Mouse (Mus musculus) skeletal muscle tissue, adult 2 months (tissue): ENCODE data around the gene Celf5.

Source experiments
- DNase-seq: peaks from one replicate; pipeline ENCODE4 v3.0.0-alpha.2; 2012; ENCODE audit warnings: low read depth, low spot score

Celf5 gene

GRCm38 (mm10) chr10:81498316-81499249 lies 16.1 kb upstream of the Celf5 start:
- DNase-seq, result no peak

GRCm38 (mm10) chr10:81497401-81498270 lies 15.1 kb upstream of the Celf5 start:
- no peak for DNase-seq

GRCm38 (mm10) chr10:81496969-81497368 lies 14.5 kb upstream of the Celf5 start:
- no peak for DNase-seq

GRCm38 (mm10) chr10:81496264-81496901 lies 13.9 kb upstream of the Celf5 start, which contains the start of gene Ncln:
Gene Ncln, minus strand, starts transcription at chr10:81496392.
- DNase-seq, result peak; percentile 96

- DNase-seq, result no peak
These were observed 13.2 kb upstream of the Celf5 start for GRCm38 (mm10) chr10:81495616-81496263.

- DNase-seq, result no peak
These were observed 12.6 kb upstream of the Celf5 start for GRCm38 (mm10) chr10:81495151-81495550.

GRCm38 (mm10) chr10:81494260-81495041 lies 11.9 kb upstream of the Celf5 start:
- no peak for DNase-seq

- no peak for DNase-seq
These were observed 11.2 kb upstream of the Celf5 start for GRCm38 (mm10) chr10:81493601-81494220.

GRCm38 (mm10) chr10:81492606-81493240 lies 10.2 kb upstream of the Celf5 start:
- no peak for DNase-seq

GRCm38 (mm10) chr10:81491018-81491417 lies 8.5 kb upstream of the Celf5 start:
- no peak for DNase-seq

GRCm38 (mm10) chr10:81489941-81490340 lies 7.4 kb upstream of the Celf5 start:
- no peak for DNase-seq

- no peak for DNase-seq
These were observed 5.6 kb upstream of the Celf5 start for GRCm38 (mm10) chr10:81488081-81488480.

GRCm38 (mm10) chr10:81486496-81486895 lies 4.0 kb upstream of the Celf5 start:
- DNase-seq, result no peak

- no peak for DNase-seq
These were observed 3.0 kb upstream of the Celf5 start for GRCm38 (mm10) chr10:81485479-81486018.

GRCm38 (mm10) chr10:81485060-81485449 lies 2.5 kb upstream of the Celf5 start:
- no peak for DNase-seq

- no peak for DNase-seq
These were observed 2.0 kb upstream of the Celf5 start for GRCm38 (mm10) chr10:81484441-81485059.

GRCm38 (mm10) chr10:81483983-81484382 lies 1.5 kb upstream of the Celf5 start:
- no peak for DNase-seq

GRCm38 (mm10) chr10:81481605-81482532 lies 640 bp downstream of the Celf5 start:
- DNase-seq, result no peak
